Mouse (Mus musculus): ENCODE measurements around the gene Rgmb.
A peak's percentile ranks its signal among the peaks of the same experiment; 100 is the strongest.

The Rgmb gene

DNA sequence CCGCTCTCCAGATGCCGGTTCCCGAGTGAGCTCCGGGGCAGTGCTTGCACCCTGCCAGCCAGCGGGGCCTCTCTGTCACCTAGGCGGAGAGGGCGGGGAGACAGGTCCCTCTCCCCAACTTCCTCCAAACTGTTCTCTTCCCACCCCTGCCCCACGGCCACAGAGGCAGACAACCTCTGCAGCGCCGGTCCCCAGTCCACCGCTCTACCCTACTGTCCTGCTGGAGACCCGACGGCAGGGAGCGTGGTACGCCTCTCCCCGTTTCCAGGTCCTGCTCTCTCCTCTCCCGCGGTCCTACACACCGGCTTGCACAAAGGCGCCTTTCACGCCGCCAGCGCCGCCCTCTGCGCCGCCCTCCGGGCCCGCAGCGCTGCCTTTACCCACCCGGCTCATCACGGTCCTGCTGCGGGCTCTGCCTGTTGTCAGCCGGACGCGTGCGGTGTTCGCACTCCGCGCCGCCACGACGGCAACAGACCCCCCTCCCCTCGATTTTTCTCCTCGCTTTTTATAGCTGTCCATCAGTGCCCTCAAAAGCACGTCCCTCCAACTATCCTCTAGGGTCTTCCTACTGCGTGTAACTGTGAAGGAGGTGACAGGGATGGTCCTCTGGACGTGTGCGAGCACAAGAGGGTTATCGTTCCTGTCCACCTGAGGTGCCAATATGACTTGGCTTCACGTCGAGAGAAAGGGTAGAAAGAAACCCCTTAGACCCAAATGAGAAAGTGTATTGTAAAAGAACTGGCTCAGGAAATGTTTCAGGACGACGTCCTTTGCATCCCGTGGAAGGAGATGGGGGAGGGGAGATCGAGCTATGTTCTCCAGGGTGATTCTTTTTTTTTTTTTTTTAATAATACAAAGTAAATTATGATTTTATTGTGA lies at the start of gene Rgmb:
Gene Rgmb, minus strand, starts transcription at position 274 of the 879 bp plus-strand sequence.
- DNase-seq (ENCODE audit: low read depth, low spot score): no peak

DNA sequence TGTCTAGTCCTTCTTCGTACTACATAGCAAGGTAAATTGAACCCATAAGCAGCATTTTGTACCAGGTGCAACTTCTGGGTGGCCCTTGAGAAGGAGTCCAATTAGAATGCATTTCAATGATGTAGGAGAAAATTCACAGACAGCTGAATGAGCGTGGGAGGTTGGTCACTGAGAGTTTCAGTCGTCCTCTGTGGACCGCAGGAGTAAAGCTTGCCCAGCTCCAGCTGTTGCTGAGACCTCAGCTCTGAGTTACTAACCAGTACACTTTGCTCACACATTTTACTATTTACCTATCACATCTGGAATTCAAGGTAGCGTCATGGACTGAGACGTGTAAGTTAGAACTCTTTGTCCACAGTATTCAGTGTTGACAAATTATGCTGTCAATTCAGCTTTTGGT lies 43.9 kb upstream of the Rgmb start:
- DNase-seq (ENCODE audit: low read depth, low spot score): no peak

DNA sequence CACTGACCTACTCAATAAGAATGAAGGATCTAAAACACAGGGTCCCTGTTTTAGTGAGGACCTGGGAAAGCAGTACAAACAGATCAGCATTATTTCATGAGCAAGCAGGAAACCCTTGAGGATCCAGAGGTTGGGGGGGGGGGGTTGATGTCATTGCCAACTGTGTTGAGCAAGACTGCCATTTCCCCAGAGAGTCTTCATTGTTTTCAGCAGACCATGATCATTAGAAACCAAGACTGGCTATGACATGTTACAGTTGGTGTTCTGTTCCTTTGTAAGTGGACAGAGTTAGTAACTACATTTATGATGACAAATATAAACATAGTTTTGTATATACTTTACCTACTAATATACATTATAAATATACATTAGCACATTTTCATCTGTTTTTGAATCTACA lies 41.3 kb upstream of the Rgmb start:
- peak; percentile 50 for DNase-seq (ENCODE audit: low read depth, low spot score)

DNA sequence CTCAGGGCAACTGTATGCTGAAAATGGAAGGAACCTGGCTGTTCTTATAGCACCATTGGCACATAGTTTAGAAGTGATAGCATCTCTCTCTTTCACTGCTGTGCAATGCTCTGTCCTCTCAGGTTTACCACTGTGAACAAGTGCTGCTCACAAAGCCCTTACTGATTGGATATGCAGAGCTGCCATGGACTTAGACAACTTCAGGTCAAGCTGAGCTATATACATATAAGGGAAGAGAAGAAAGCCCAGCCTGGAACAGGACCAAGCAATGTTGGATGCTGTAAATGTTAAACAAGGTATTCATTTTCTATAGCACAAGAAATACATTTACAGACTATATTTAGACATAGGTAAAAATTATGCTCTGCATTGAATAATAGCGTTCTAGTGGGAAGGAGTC lies 34.4 kb upstream of the Rgmb start:
- no peak for DNase-seq (ENCODE audit: low read depth, low spot score)

DNA sequence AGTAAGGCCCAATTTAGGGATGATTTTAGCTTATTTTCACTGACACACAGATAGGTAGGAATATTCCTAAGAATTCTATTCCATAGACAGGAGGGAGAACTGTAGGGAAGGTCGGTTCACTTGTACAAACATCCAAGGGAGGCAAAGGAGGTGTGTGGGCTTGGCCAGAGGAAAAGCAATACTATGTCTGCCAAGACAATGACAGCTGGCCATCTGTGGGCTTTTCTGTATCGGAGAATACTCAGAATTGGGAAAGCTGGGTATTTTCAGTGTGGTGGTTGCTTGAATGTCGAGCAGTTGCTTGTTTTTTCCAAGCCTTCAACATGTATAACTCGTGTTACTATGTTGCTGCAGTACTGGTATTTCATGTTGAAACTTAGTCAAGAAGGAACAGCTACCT lies 31.5 kb upstream of the Rgmb start:
- DNase-seq (ENCODE audit: low read depth, low spot score): no peak

DNA sequence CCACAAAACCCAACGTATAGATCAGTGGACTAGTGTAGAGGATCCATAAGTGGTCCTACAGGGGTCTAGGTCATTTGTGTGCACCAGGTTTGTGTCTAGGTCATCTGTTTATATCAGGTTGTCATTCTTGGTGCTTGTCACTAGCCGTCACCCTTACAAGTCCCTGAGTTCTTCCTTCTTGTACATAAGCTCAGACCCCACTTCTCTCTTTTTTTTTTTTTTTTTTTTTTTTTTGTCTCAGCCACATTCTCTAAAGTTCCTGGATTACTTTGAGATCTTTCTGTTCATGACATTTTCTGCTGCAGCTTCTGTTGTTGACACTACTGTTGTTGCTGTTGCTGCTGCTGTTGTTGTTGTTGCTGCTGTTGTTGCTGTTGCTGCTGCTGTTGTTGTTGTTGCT lies 22.3 kb upstream of the Rgmb start:
- DNase-seq (ENCODE audit: low read depth, low spot score): no peak

DNA sequence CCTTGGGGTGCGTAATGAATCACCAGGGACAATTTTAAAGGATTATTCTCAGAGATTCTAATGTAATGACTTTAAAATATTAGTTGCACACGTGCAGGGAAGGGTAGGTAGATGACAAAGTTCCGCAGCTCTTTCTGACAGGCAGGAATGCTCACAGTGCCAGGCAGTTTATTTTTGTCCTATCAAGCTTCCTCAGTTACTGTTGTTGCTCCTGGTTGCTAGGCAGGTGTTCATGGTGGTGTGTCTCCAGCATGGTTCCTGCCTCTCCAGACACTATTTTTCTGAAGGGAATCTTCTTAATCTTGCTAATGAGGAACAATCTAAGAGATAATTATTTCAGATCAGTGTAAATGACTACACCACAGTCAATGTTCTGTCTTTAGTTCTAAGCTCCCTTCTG lies 19.7 kb upstream of the Rgmb start:
- no peak for DNase-seq (ENCODE audit: low read depth, low spot score)

DNA sequence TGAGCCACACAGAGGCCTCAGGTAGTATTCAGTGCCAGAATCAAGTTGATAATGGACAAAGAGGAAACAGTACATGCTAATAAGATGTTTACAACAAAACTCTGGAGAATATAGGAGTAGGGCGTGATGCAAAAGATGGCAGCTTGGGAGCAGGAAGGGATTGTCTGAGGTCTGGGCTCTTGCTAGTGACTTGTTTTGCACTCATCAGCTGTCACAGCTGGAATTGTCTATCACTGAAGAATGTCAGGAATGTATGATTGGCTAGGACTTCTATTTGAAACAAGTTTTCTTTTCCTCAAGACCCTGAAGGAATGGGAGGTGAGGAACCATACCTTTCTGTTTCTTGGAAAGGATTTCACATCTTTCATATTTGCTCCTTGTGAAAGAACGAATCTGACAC lies 10.6 kb upstream of the Rgmb start:
- DNase-seq (ENCODE audit: low read depth, low spot score): no peak

DNA sequence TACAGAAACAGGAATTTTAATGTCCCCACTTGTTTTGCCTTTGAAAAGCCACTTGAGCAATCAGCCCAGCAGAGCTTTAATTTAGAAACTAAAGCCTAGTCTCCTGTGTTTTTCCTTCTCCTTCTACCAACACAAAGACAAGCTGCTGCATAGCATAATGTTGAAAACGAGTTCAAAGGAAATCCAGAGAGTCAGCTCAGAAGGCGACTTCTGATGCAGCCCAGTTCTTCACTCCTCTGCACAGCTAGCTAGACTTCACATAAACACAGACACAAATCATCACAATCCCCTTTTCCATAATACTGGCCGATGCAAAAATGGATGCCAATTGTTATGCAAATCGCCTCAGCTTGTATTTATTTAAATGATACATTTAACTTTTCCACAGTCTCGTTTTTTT lies 1.6 kb upstream of the Rgmb start:
- no peak for DNase-seq (ENCODE audit: low read depth, low spot score)

DNA sequence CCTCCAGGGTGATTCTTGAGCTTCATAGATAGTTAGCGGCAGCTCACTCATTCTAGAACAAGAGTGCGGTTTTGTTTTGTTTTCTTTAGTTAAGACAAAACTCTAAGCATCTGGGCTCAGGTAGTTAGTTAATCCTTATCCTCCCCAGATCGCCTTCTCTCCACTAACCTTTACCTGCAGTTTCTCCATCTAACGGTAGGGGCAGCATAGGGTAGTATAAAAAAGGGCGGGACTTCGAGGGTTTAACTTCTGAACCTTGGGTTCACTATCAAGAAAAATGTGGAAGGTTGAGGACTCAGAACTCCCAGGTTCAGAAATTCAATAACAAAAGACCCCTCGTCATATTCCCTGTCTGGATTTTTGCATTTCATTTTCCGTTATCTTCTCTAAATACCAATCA lies 971 bp upstream of the Rgmb start:
- no peak for DNase-seq (ENCODE audit: low read depth, low spot score)

DNA sequence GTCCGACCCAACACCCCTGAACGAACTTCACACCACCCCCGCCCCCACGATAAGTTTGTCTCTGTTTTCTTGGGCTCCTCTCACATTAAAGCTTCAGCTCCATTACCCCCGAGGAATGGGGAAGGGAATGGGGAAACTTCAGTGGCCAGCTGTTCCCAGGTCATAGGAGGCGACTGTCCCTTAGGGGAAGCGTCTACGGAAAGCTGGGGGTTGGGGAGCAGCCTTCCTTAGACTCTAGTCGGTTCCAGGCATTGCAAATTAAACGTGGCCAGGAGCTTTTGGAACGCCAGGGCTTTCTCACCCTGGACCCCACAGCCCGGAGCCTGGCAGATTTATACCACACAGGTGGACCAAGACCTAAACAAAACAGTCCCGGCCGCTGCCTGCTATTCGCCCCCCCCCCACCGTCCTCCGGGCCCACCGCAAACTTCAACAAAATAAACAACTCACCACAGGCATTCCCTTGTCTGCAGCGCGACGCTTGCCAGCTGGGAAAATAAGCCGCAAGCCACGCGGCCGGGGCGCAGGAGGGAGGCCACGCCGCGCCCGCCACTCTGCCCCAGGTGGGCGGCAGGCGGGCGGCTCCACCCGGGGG lies 571 bp downstream of the Rgmb start:
- no peak for DNase-seq (ENCODE audit: low read depth, low spot score)

DNA sequence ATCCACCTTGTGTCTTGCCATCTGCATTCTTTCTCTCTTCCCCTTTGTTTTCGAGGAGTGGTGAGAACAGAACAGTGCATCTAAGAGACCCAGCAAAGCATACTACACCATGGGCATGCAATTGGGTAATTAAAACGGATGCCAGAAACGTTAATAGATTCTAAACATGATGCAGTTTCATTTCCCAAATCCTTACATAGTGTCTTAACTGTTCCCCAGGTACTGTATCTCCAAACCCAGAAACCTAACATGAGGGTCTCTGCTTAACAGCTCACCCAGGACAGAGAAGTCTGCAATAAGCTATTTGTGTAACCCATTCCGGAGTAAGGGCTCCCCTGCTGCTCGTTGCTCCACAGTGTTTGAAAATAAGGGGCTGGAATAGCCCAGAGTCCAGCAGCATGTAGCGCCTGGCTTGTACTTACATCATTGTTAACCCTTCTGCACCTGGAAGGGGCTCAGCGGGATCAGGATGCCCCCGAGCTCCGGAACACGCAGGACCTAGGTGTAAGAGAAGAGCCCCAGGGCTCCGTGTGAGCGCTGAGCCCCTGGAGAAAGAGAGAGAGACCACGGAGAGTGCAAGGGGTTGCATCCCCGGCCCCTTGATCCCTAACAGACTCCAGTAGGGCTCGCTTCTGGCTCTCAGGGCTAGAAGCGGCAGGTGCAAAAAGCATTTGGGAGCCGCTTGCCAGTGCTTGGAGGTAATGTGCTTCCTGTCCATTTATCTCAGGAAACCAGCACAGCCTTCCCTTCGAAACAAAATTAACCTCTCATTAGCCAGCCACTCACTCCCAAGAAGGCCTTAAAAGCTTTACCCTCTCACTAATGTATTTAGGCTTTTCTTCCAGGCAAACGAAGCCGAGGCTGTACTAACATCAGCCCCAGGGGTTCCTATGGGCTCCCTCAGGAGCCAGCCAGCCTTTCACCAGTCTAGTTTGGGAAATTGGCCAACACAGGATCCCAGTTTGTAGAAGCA lies 1.4 kb downstream of the Rgmb start:
- DNase-seq (ENCODE audit: low read depth, low spot score): no peak

DNA sequence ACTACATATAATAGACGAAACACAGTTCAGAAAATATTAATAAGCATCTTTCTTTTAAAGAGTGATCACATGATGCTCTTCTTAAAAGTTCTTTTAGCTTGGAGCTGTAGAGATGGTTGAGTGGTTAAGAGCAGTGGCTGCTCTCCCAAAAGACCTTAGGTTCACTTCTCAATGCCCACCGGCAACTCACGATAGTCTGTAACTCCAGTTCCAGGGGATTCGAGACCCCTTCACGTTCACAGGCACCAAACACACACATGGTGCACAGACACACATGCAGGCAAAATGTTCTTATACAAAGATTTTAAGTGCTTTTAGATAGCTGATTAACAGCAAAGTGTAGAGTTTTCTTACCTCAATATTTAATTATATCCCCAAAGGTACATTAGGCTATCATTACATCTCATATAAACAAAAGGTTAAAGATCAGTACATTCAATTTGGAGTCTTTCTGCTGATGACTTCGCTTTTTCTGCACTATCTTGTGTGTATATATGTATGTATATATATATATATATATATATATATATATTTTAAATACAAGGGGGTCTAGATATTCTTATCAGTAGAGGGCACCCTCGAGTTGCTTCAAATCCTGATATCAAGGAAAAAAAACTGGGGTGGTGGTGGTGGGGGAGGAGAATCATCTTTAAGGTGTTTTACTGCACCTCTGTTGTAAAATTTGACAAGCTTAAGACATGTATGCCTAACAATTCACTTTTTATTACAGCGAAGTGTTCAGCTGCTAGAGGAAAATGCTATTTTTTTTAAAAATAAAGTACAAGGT lies 2.5 kb downstream of the Rgmb start:
- DNase-seq (ENCODE audit: low read depth, low spot score): no peak

DNA sequence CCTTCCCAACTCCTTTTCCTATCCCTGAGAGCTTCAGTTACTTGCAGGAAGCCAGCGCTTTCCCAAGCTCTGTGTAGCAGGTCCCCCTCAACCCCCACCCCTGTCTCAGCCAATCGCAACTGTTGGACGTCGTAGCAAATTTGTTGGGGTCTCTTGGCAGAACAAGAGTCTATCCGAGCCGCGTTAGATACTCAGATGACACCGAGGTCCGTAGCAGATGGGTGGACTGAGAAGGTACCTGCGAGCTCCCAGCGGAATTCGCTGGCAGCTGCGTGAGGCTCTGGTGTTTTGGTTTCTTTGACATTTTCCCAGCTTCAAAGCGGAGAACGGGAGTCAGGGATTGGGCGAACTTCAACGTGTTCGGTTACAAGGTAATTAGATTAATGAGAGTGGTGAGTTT lies 3.9 kb downstream of the Rgmb start:
- no peak for DNase-seq (ENCODE audit: low read depth, low spot score)

DNA sequence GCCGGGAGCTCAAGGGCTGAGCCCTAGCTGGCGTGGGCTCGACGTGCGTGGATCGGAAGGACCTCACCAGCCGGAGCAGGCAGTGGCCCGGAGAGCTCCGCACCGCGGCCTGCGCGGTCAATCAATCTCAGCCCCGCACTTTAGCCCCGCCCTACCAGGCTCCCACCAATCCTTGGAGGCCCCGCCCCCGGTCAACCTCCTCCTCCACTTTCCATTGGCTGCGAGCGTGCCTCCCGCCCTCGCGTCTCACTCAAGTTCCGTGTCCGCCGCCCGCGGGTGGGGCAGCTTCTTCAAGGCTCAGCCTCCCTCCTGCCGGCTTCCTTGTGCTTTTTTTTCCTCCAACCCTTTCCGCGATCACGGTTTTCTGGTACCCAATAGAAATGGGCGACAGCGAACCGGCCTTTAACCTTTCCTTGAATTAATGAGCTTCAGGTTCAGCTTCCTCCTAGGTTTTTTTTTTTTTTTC lies 4.4 kb downstream of the Rgmb start:
- peak; percentile 96 for DNase-seq (ENCODE audit: low read depth, low spot score)

DNA sequence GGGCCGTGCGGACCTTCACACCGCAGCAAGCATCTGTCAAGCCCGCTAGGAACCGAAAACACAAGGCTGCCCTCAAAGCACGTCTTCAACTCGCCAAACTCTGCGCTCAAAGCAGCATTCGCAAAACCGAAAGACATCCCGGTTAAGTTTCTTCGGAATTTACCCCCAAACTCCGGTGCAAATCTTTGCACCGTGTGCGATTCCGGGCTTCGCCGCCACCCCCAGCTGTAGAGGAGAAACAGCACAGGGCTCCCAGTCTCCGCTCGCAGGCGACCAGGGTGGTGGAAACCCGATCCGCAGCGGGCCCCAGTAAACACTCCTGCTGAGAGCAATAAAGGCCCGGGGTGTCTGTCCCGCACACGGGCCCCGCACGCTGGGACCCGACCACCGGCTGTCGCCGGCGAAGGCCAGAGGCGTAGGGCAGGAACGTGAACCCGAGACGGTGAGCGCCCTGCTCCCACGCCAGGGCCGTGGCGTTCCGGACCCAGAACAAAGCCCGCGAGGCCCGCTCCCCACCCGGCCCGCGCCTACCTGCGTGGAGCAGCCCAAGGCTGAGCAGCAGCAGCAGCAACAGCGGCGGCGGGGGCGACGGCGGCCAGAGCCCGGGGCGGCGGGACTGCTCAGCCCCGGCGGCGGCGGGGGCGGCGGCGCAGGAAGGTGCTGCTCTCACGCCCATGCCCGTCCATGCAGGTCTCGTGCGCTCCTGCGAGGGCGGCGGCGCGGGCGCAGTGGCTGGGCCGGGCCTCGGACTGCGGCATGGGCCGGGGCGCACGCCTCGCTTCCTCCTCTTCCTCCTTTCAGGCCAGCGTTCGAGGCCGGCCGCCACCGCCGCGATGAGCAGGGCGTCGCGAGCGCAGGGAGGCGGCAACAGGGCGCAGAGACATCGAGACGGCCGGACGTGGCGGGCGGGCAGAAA lies 5.1 kb downstream of the Rgmb start:
- DNase-seq (ENCODE audit: low read depth, low spot score): no peak

DNA sequence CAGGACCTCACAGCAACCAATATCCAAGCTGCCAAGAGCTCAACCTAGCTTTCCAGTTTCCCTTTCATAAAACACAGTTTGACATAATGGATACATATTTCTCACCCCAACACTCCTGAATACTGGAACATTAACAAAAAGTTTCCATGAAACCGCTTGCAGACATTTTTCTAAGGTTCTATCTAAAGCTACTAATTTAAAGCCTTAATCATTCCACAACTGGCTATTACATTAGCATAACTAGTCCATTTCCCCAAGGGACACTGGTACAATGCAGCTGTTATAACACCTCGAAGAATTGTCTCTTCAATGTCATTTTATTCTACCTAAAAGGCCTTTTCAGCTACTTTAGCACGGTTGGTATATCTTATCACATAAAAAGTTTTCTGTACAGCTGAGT lies 6.0 kb downstream of the Rgmb start:
- no peak for DNase-seq (ENCODE audit: low read depth, low spot score)

DNA sequence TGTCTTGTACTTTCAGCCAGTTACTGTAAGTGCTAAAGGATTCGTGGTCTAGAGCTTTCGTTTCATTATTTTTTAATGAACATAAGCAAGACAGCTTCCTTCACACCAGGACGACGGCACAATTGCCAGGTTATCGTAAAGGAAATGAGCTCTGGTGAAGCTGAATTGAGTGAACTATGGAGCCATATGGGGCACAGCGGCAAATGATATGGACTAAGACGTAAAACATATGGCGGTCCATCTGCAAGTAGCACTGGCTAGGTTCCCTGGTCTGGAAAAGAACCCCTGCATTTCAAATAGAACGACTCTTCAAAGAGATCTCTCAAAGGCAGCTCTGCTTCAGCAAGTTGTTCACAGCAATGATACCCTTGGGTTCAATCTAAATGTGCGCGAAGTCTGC lies 6.5 kb downstream of the Rgmb start:
- DNase-seq (ENCODE audit: low read depth, low spot score): no peak

DNA sequence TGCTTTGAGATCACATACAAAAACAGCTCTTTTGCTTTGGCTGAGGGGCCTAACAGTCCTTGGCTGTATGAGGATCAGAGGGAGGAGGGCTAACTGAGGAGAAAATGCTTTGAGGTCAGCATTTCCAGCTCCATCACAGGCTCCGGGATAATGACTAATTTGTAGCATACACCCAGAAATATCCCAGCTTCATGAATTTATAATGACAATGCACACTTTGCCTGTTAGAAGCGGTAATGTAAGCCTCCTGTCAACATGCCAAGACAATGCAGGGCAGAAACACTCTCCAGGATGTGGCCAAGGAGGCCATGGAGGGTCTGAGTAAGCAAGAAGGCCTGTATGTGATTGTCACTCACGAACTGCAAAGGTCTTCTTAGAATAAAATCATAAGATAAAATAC lies 7.0 kb downstream of the Rgmb start:
- DNase-seq (ENCODE audit: low read depth, low spot score): no peak

DNA sequence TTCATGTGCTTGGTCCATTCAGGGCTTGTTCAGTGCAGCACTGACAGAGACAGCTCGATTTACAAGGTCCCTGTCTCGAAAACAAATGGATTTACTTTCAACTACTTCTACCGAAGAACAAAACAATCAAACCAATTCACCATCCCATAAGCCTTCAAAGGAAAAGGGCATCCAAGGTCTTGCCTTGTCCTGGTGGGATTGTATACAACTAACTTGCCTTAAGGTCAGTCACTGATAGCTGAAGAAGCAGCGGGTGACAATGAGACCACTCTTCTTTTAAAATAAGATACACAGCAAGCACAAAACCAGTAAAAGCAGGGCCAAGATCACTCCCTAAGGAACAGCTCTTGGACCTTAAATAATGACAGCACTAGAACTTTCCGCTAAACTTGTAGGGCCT lies 7.6 kb downstream of the Rgmb start:
- DNase-seq (ENCODE audit: low read depth, low spot score): no peak

Data from skeletal muscle tissue, adult 2 months (tissue).